Mouse (Mus musculus): ENCODE data around the gene Gm45062. TPM values are rescaled to one million over a fixed set of nuclear protein-coding genes. Genes with fewer than 3 reads are reported as not detected.

The Gm45062 gene
- polyA plus RNA-seq, 1 experiment, result 5.8 TPM

DNA sequence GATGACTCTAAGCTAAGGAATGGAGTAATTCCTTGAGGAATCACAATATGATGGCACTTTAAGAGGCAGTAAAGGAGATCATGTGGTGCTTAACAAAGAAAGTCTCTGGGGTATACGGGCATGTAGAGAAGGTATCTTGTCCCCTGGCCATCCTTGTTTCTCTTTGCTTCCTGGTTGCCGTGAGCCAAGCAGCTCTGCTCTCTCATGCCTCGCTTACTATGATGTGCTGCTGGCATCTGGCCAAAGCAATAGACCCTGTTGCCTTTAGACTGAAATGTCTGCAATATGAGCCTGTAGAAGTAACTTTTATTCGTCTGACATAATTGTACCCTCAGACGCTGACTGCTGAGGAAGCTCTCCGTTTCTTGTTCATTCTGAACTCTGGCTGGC lies 238.6 kb downstream of the Gm45062 start:
- H3K4me1 ChIP-seq (ENCODE audit: control insufficient read depth, insufficient read depth, low read length), result no peaks in the 10 kb centered on the region
- H3K27me3 ChIP-seq (ENCODE audit: control insufficient read depth, insufficient read depth, low read length, poor library complexity, severe bottlenecking), result no peaks in the 10 kb centered on the region
- TF ChIP-seq POLR2A (IDR thresholded peaks at IDR 0.05; ENCODE audit: insufficient read depth, low read length) (no peak), CTCF (IDR thresholded peaks at IDR 0.05; ENCODE audit: low read depth, low read length) (no peak)
- no peaks in the 10 kb centered on the region for H3K36me3 ChIP-seq (ENCODE audit: control insufficient read depth, insufficient read depth, low read length, poor library complexity, severe bottlenecking)
- H3K27ac ChIP-seq (ENCODE audit: insufficient read depth, low read length), result no peak overlapping the region
- H3K9me3 ChIP-seq (replicated peaks; ENCODE audit: control insufficient read depth, insufficient read depth, low read length, poor library complexity, severe bottlenecking), result no peaks in the 10 kb centered on the region
- H3K9ac ChIP-seq (ENCODE audit: low read depth, poor library complexity, severe bottlenecking), result no peak overlapping the region
- no peak overlapping the region for H3K4me3 ChIP-seq (ENCODE audit: low read depth, low read length)

GRCm38 (mm10) chr6:8498961-8499360 lies 239.7 kb downstream of the Gm45062 start:
- no peak overlapping the region for H3K27ac ChIP-seq (ENCODE audit: insufficient read depth, low read length)
- H3K4me3 ChIP-seq (ENCODE audit: low read depth, low read length), result no peak overlapping the region
- TF ChIP-seq EP300 (IDR thresholded peaks at IDR 0.05; ENCODE audit: insufficient read depth, low read depth, low read length), result no peak
- no peak for TF ChIP-seq CTCF (IDR thresholded peaks at IDR 0.05; ENCODE audit: low read depth, low read length)
- no peak for TF ChIP-seq POLR2A (IDR thresholded peaks at IDR 0.05; ENCODE audit: insufficient read depth, low read length)
- H3K36me3 ChIP-seq (ENCODE audit: control insufficient read depth, insufficient read depth, low read length, poor library complexity, severe bottlenecking), result no peaks in the 10 kb centered on the region
- no peak overlapping the region for H3K9ac ChIP-seq (ENCODE audit: low read depth, poor library complexity, severe bottlenecking)
- H3K27me3 ChIP-seq (ENCODE audit: control insufficient read depth, insufficient read depth, low read length, poor library complexity, severe bottlenecking), result no peaks in the 10 kb centered on the region
- H3K4me1 ChIP-seq (ENCODE audit: control insufficient read depth, insufficient read depth, low read length), result no peaks in the 10 kb centered on the region
- no peaks in the 10 kb centered on the region for H3K9me3 ChIP-seq (replicated peaks; ENCODE audit: control insufficient read depth, insufficient read depth, low read length, poor library complexity, severe bottlenecking)

GRCm38 (mm10) chr6:8503953-8504352 lies 244.7 kb downstream of the Gm45062 start:
- Histone ChIP-seq H3K4me3 (ENCODE audit: low read depth, low read length) (no peak overlapping the region), H3K4me1 (ENCODE audit: control insufficient read depth, insufficient read depth, low read length) (no peaks in the 10 kb centered on the region), H3K27me3 (ENCODE audit: control insufficient read depth, insufficient read depth, low read length, poor library complexity, severe bottlenecking) (no peaks in the 10 kb centered on the region; the same call in 1 of the 2 replicates), H3K9me3 (replicated peaks; ENCODE audit: control insufficient read depth, insufficient read depth, low read length, poor library complexity, severe bottlenecking) (no peaks in the 10 kb centered on the region), H3K9ac (ENCODE audit: low read depth, poor library complexity, severe bottlenecking) (no peak overlapping the region), H3K36me3 (ENCODE audit: control insufficient read depth, insufficient read depth, low read length, poor library complexity, severe bottlenecking) (no peaks in the 10 kb centered on the region), H3K27ac (ENCODE audit: insufficient read depth, low read length) (no peak overlapping the region)
- TF ChIP-seq EP300 (IDR thresholded peaks at IDR 0.05; ENCODE audit: insufficient read depth, low read depth, low read length) (no peak), POLR2A (IDR thresholded peaks at IDR 0.05; ENCODE audit: insufficient read depth, low read length) (no peak), CTCF (IDR thresholded peaks at IDR 0.05; ENCODE audit: low read depth, low read length) (no peak)

DNA sequence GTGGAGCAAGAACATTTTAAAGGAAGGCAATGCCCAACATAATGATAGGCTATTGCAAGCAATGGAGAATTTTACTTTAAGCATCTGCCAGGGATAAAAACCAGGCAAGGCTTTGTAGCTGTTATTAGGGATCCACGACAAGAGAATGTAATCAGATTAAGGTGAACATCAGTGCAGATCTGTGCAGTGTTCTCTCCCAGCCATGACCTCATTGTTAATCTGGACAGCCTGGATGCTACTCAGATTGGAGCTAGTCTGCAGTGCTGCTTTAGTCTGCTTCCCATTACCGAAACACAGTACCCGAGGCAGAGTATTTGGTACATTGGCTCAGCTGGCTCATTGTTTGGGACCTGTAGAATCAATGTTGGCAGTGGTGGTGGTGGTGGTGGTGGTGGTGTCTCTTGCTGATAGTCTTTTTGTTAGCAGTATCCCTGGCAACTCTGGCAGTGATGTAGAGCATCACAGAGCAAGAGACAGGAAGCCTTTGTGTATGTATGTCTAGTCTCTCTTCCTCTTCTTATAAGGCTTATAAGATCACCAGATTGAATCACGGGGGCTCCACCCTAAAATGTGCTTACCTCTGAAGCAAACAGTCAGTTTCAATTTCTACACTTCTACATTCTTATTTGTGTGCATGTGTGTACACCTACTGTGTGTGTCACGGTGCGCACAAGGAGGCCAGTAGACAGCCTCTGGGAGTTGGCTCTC lies 245.4 kb downstream of the Gm45062 start:
- Histone ChIP-seq H3K27ac (ENCODE audit: insufficient read depth, low read length) (no peak overlapping the region), H3K36me3 (ENCODE audit: control insufficient read depth, insufficient read depth, low read length, poor library complexity, severe bottlenecking) (no peaks in the 10 kb centered on the region), H3K9ac (ENCODE audit: low read depth, poor library complexity, severe bottlenecking) (no peak overlapping the region), H3K9me3 (replicated peaks; ENCODE audit: control insufficient read depth, insufficient read depth, low read length, poor library complexity, severe bottlenecking) (no peaks in the 10 kb centered on the region), H3K4me3 (ENCODE audit: low read depth, low read length) (no peak overlapping the region), H3K27me3 (ENCODE audit: control insufficient read depth, insufficient read depth, low read length, poor library complexity, severe bottlenecking) (no peaks in the 10 kb centered on the region; the same call in 1 of the 2 replicates), H3K4me1 (ENCODE audit: control insufficient read depth, insufficient read depth, low read length) (no peaks in the 10 kb centered on the region)
- TF ChIP-seq POLR2A (IDR thresholded peaks at IDR 0.05; ENCODE audit: insufficient read depth, low read length) (no peak), EP300 (IDR thresholded peaks at IDR 0.05; ENCODE audit: insufficient read depth, low read depth, low read length) (no peak), CTCF (IDR thresholded peaks at IDR 0.05; ENCODE audit: low read depth, low read length) (no peak)

- Histone ChIP-seq H3K9me3 (replicated peaks; ENCODE audit: control insufficient read depth, insufficient read depth, low read length, poor library complexity, severe bottlenecking) (no peaks in the 10 kb centered on the region), H3K36me3 (ENCODE audit: control insufficient read depth, insufficient read depth, low read length, poor library complexity, severe bottlenecking) (no peaks in the 10 kb centered on the region), H3K4me1 (ENCODE audit: control insufficient read depth, insufficient read depth, low read length) (no peaks in the 10 kb centered on the region), H3K27ac (ENCODE audit: insufficient read depth, low read length) (no peak overlapping the region), H3K9ac (ENCODE audit: low read depth, poor library complexity, severe bottlenecking) (no peak overlapping the region), H3K4me3 (ENCODE audit: low read depth, low read length) (no peak overlapping the region), H3K27me3 (ENCODE audit: control insufficient read depth, insufficient read depth, low read length, poor library complexity, severe bottlenecking) (no peaks in the 10 kb centered on the region; the same call in 1 of the 2 replicates)
- TF ChIP-seq POLR2A (IDR thresholded peaks at IDR 0.05; ENCODE audit: insufficient read depth, low read length), result no peak
- TF ChIP-seq CTCF (IDR thresholded peaks at IDR 0.05; ENCODE audit: low read depth, low read length), result no peak
Measured at GRCm38 (mm10) chr6:8506631-8507030, 247.4 kb downstream of the Gm45062 start.

DNA sequence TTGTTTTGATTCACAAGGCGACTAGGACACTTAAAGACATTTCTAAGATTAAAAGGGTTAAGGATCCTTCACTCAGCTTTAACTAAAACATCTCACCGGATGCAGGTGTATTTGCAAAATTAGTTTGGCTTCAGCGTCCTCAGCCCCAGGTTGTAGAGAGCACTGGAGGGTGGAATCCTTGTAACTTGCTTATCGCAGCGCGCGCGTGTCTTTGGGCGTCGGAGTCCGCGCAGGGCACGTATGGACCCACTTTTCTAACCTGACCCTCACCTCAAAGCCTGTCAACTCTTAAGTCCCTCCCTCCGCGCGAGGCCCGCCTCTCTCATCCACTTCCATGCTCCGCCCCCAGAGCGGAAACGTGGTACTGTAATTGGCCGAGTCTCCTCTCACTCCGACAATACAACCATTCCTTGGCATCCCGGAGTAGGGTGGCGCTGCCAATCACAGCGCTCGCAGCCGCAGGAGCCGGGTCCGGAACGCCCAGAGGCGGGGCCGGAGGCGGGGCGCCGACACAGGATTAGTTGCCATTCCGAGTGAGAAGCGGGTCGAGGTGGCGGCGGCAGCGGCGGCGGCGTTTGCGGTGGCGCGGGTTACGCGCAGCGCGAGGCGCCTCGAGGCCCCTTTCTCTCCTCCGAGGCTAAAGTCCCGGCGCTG lies 249.8 kb downstream of the Gm45062 start:
- peak overlapping the region; percentile 71 for H3K4me3 ChIP-seq (ENCODE audit: low read depth, low read length)
- H3K9ac ChIP-seq (ENCODE audit: low read depth, poor library complexity, severe bottlenecking), result peak overlapping the region; percentile 96
- no peaks in the 10 kb centered on the region for H3K9me3 ChIP-seq (replicated peaks; ENCODE audit: control insufficient read depth, insufficient read depth, low read length, poor library complexity, severe bottlenecking)
- H3K4me1 ChIP-seq (ENCODE audit: control insufficient read depth, insufficient read depth, low read length), result no peaks in the 10 kb centered on the region
- no peaks in the 10 kb centered on the region for H3K36me3 ChIP-seq (ENCODE audit: control insufficient read depth, insufficient read depth, low read length, poor library complexity, severe bottlenecking)
- H3K27ac ChIP-seq (ENCODE audit: insufficient read depth, low read length), result no peak overlapping the region
- peak; percentile 14 for TF ChIP-seq POLR2A (IDR thresholded peaks at IDR 0.05; ENCODE audit: insufficient read depth, low read length)
- no peak for TF ChIP-seq EP300 (IDR thresholded peaks at IDR 0.05; ENCODE audit: insufficient read depth, low read depth, low read length)
- no peaks in the 10 kb centered on the region; the same call in 1 of the 2 replicates for H3K27me3 ChIP-seq (ENCODE audit: control insufficient read depth, insufficient read depth, low read length, poor library complexity, severe bottlenecking)

All from ES-Bruce4 (cell line).